Mouse (Mus musculus) myocyte (in vitro differentiated cells): ENCODE measurements at regions not wholly inside any gene's neighbourhood (a gene's known extent, or its start where the extent isn't known, plus 50 kb on each side); places are given as distances from the start of the nearest gene placed in this dataset.

Experiments used
- CEBPB ChIP-seq: IDR thresholded peaks from 2 replicates; pipeline ENCODE4 v1.6.1; 2011; ENCODE audit warnings: mild to moderate bottlenecking, moderate library complexity; ENCODE audit not compliant: poor library complexity, insufficient read depth, severe bottlenecking
- E2F4 ChIP-seq: IDR thresholded peaks from one replicate; pipeline ENCODE4 v1.6.1; 2011; ENCODE audit warnings: mild to moderate bottlenecking, control low read depth, moderate library complexity; ENCODE audit not compliant: insufficient read depth
- MYOD1 ChIP-seq, 3 experiments: IDR thresholded peaks; one replicate each; pipeline ENCODE4 v1.6.1; 2011; ENCODE audit warnings: control low read depth in 2 of 3, low read depth in 2 of 3, mild to moderate bottlenecking in 2 of 3, moderate library complexity in 1 of 3; ENCODE audit not compliant: insufficient read length in 2 of 3, control insufficient read depth in 1 of 3
- POLR2A ChIP-seq: IDR thresholded peaks from one replicate; pipeline ENCODE4 v1.6.1; 2011; ENCODE audit warnings: low read depth, mild to moderate bottlenecking, control low read depth, moderate library complexity; ENCODE audit not compliant: insufficient read length
- POLR2AphosphoS2 ChIP-seq: IDR thresholded peaks from one replicate; pipeline ENCODE4 v1.6.1; 2011; ENCODE audit warnings: low read depth, control low read depth; ENCODE audit not compliant: insufficient read length
- USF1 ChIP-seq: IDR thresholded peaks from one replicate; pipeline ENCODE4 v1.6.1; 2011; ENCODE audit warnings: low read depth, mild to moderate bottlenecking, control low read depth, moderate library complexity

GRCm38 (mm10) chr4:33659766-33660165, 264.6 kb upstream of the Cnr1 start:
- TF ChIP-seq POLR2A (no peak), CEBPB (no peak), E2F4 (no peak), MYOD1 (IDR thresholded peaks at IDR 0.05; ENCODE audit: control insufficient read depth in 1 of 3, insufficient read length in 2 of 3, low read depth in 2 of 3) (no peak), POLR2AphosphoS2 (no peak), USF1 (no peak)
